Mouse (Mus musculus): Measurements from ENCODE around the gene Gm11983. TPM values are rescaled to one million over a fixed set of nuclear protein-coding genes. Genes with fewer than 3 reads are reported as not detected.
A peak's percentile ranks its signal among the peaks of the same experiment; 100 is the strongest.

Gm11983 gene
- polyA plus RNA-seq, 1 experiment from 2014 or later, result not detected

GRCm38 (mm10) chr11:6790690-6791089 is 46.8 kb downstream of the Gm11983 start:
- H3K9me3 ChIP-seq (ENCODE audit: low read depth, low read length), result no peaks in the 10 kb centered on the region
- no peak overlapping the region for H3K9ac ChIP-seq
- H3K4me1 ChIP-seq (ENCODE audit: insufficient read depth), result no peaks in the 10 kb centered on the region
- ATAC-seq (ENCODE audit: insufficient read depth) (no peak), DNase-seq (peak; percentile 9)
- no peak overlapping the region for H3K27ac ChIP-seq (ENCODE audit: low read depth)
- H3K27me3 ChIP-seq (ENCODE audit: insufficient read depth, low read length), result no peaks in the 10 kb centered on the region
- H3K4me3 ChIP-seq (ENCODE audit: low read depth, low read length), result no peak overlapping the region
- peak; percentile 35; the same call in 1 of the 2 replicates for TF ChIP-seq CTCF (IDR thresholded peaks at IDR 0.05; ENCODE audit: low read depth)
- 91% methylated on average over 3 of the region's 3 CpGs for WGBS
- H3K36me3 ChIP-seq (ENCODE audit: insufficient read depth), result no peaks in the 10 kb centered on the region
- no peak overlapping the region for H3K4me2 ChIP-seq

Other genes starting within 250 kb of the Gm11983 start
- 2.5 and 2.7 TPM in 2 replicates for gene Nacad, start 231.6 kb downstream of the Gm11983 start, polyA plus RNA-seq (2014; fragmentation: Nextera tagmentation; extraction: Ambion mirVana)
- 43.2 and 46.6 TPM in 2 replicates for gene Tbrg4, start 211.6 kb downstream of the Gm11983 start, polyA plus RNA-seq (2014; fragmentation: Nextera tagmentation; extraction: Ambion mirVana)
- gene Wap, start 199.0 kb downstream of the Gm11983 start, polyA plus RNA-seq (2014; fragmentation: Nextera tagmentation; extraction: Ambion mirVana), result not detected in 2 replicates
- 1.2 and 1.9 TPM in 2 replicates for gene Ramp3, start 179.1 kb downstream of the Gm11983 start, polyA plus RNA-seq (2014; fragmentation: Nextera tagmentation; extraction: Ambion mirVana)
- gene Adcy1, start 225.8 kb upstream of the Gm11983 start, polyA plus RNA-seq (2014; fragmentation: Nextera tagmentation; extraction: Ambion mirVana), result 1.5 TPM in 2 replicates